Mouse (Mus musculus) hindbrain, embryonic 11.5 days (tissue): Measurements from ENCODE around the gene Napb. TPM values are rescaled to one million over a fixed set of nuclear protein-coding genes. Genes with fewer than 3 reads are reported as not detected.

ENCODE experiments used
- ATAC-seq: fragments of 200-750 bp; cut with Nextera tagmentation; 2 replicates; pipeline ENCODE4 v1.8.0; 2017; ENCODE audit warnings: mild to moderate bottlenecking, moderate TSS enrichment, moderate library complexity; ENCODE audit not compliant: low FRiP score
- DNase-seq: peaks from one replicate; pipeline ENCODE4 v3.0.0-alpha.2; 2015; ENCODE audit warnings: low spot score
- H3K27ac ChIP-seq: fragments of 300-500 bp; sonication (generic); 2 replicates; pipeline ENCODE4 v1.5.1; 2014; ENCODE audit warnings: mild to moderate bottlenecking, low read depth, low read length
- H3K27me3 ChIP-seq: fragments of 300-500 bp; sonication (generic); 2 replicates; pipeline ENCODE4 v1.6.1; 2014; ENCODE audit warnings: mild to moderate bottlenecking, low read length, moderate library complexity, mixed read lengths; ENCODE audit not compliant: control insufficient read depth, insufficient read depth
- H3K36me3 ChIP-seq: fragments of 300-500 bp; sonication (generic); 2 replicates; pipeline ENCODE4 v1.6.1; 2014; ENCODE audit warnings: mild to moderate bottlenecking, low read length, moderate library complexity, mixed read lengths; ENCODE audit not compliant: control insufficient read depth, insufficient read depth
- H3K4me1 ChIP-seq: fragments of 300-500 bp; sonication (generic); replicated peaks from 2 replicates; pipeline ENCODE4 v1.6.1; 2014; ENCODE audit warnings: low read length, mixed read lengths; ENCODE audit not compliant: control insufficient read depth, insufficient read depth
- H3K4me2 ChIP-seq: fragments of 300-500 bp; sonication (generic); replicated peaks from 2 replicates; pipeline ENCODE4 v1.6.1; 2014; ENCODE audit warnings: mild to moderate bottlenecking, low read depth, low read length
- H3K4me3 ChIP-seq: fragments of 300-500 bp; sonication (generic); 2 replicates; pipeline ENCODE4 v1.5.1; 2014; ENCODE audit warnings: low read depth, low read length
- H3K9ac ChIP-seq: fragments of 300-500 bp; sonication (generic); 2 replicates; pipeline ENCODE4 v1.6.1; 2014; ENCODE audit warnings: low read depth, low read length
- H3K9me3 ChIP-seq: fragments of 300-500 bp; sonication (generic); 2 replicates; pipeline ENCODE4 v1.6.1; 2016; ENCODE audit warnings: low read length; ENCODE audit not compliant: control insufficient read depth
- WGBS: fragments of 180-500 bp; shearing (Covaris S2); extraction: QIAGEN DNeasy Blood & Tissue Kit; methylation state at CpG from one replicate; pipeline ENCODE4 v1.1.7; 2014; 5-methylcytosine and 5-hydroxymethylcytosine counted together
- polyA plus RNA-seq: library from polyadenylated mRNA; unstranded; fragments of >200 nt; fragmentation: Nextera tagmentation; extraction: Ambion mirVana; gene quantifications from 2 replicates; pipeline ENCODE4 v1.2.1, GENCODE M21; 2014

The Napb gene
- polyA plus RNA-seq, 1 experiment from 2014 or later: 25.8 TPM

DNA sequence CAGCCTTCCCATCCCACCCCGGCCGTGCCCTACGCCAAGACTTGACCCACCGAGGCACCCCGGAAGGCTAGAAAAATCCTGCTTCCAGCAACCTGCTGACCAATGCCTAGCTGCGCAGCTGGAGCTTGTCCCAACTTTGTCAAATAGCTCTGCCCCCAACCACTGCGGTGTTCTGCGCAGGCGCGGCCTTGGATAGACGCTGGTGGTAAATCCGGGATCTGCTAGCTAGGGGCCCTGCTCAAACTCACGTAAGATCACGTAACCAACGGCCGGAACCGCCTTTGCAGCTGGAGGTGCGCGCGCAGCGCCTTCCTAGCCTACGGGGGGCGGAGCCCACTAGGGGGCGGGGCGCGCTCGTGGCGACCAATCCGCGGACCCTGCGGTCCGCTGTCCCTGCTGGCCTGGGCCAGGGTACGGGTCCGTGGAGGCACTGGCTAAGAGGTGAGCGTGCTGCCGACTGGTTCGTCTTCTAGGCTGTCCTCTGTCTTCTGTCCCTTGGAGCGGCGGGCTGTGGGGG, 51.4 kb downstream of the Napb start, which contains the start of gene Gzf1:
Gzf1 (plus strand) TSS at position 249 of the 517 bp plus-strand sequence.
- Histone ChIP-seq H3K4me2 (peak within 1 kb of the TSS; percentile 73), H3K4me3 (peak within 1 kb of the TSS; percentile 79), H3K9ac (peak within 1 kb of the TSS; percentile 74), H3K27ac (peak within 1 kb of the TSS; percentile 73), H3K36me3 (peaks cover 6% of the 10 kb centered on the region; the same call in 1 of the 2 replicates), H3K27me3 (no peaks in the 10 kb centered on the region), H3K4me1 (0 out of 2 replicates have a peak, but pooled peaks cover 4% of the 10 kb centered on the region), H3K9me3 (no peaks in the 10 kb centered on the region)
- DNase-seq (peak; percentile 100), ATAC-seq (peak; percentile 94)
- WGBS: under 1% methylated on average over 39 of the region's 39 CpGs

DNA sequence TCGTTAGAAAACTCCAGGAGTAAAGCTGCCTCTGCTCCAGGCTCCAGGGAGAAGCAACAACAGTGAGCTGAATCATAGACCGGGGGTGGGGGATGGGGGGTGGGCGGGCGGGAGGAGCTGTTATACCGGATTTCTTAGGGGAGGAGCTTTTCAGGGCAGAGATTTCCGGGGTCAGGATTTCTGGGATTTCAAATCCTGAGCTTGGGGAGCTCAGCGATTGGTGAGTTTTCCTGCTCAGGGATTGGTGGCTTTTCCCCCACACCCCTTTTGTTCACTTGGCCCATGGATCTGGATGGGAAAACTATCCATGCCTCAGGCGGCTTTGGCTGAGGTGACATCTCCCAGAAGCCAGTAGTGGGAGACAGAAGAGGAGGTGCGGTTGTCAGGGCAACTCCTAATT, 52.9 kb downstream of the Napb start:
- ATAC-seq: peak; percentile 34
- H3K4me2 ChIP-seq: peak overlapping the region; percentile 9; the same call in 1 of the 2 replicates
- H3K27ac ChIP-seq: peak overlapping the region; percentile 63

DNA sequence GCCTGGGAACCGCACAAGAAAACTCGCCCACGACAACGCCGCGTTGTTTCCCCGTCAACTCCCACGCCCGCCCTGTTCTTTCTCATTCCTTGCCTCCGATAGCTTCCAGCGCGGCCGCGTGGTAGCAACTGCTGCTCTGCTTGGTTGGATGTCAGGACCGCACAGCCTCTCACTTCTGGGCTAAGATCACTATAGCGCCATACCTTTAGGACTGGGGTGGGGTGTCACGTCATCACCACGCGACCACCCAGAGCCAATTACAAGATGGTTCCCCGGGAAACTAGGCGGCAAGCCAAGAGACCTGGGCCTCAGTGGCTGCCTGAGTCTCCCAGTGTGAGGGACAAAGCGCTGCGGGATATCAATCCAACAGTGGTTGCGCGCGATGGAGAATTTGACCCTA, 54.5 kb downstream of the Napb start:
- peak overlapping the region; percentile 49; the same call in 1 of the 2 replicates for H3K9ac ChIP-seq
- H3K4me3 ChIP-seq: peak overlapping the region; percentile 34
- H3K27me3 ChIP-seq: no peaks in the 10 kb centered on the region
- peak; percentile 87 for DNase-seq
- H3K36me3 ChIP-seq: 0 out of 2 replicates have a peak, but pooled peaks cover 4% of the 10 kb centered on the region
- H3K4me1 ChIP-seq: 0 out of 2 replicates have a peak, but pooled peaks cover 5% of the 10 kb centered on the region
- H3K4me2 ChIP-seq: peak overlapping the region; percentile 50
- ATAC-seq: peak; percentile 46
- peak overlapping the region; percentile 37 for H3K27ac ChIP-seq
- 4% methylated on average over 26 of the region's 26 CpGs for WGBS
- no peaks in the 10 kb centered on the region for H3K9me3 ChIP-seq

More for the DNA sequence above, 52.9 kb downstream of the Napb start:
- Histone ChIP-seq H3K9me3 (no peaks in the 10 kb centered on the region), H3K27me3 (no peaks in the 10 kb centered on the region), H3K36me3 (0 out of 2 replicates have a peak, but pooled peaks cover 4% of the 10 kb centered on the region), H3K4me3 (no peak overlapping the region), H3K4me1 (0 out of 2 replicates have a peak, but pooled peaks cover 4% of the 10 kb centered on the region), H3K9ac (no peak overlapping the region; the same call in 1 of the 2 replicates)
- peak; percentile 63 for DNase-seq
- WGBS: 1% methylated on average over 9 of the region's 9 CpGs

DNA sequence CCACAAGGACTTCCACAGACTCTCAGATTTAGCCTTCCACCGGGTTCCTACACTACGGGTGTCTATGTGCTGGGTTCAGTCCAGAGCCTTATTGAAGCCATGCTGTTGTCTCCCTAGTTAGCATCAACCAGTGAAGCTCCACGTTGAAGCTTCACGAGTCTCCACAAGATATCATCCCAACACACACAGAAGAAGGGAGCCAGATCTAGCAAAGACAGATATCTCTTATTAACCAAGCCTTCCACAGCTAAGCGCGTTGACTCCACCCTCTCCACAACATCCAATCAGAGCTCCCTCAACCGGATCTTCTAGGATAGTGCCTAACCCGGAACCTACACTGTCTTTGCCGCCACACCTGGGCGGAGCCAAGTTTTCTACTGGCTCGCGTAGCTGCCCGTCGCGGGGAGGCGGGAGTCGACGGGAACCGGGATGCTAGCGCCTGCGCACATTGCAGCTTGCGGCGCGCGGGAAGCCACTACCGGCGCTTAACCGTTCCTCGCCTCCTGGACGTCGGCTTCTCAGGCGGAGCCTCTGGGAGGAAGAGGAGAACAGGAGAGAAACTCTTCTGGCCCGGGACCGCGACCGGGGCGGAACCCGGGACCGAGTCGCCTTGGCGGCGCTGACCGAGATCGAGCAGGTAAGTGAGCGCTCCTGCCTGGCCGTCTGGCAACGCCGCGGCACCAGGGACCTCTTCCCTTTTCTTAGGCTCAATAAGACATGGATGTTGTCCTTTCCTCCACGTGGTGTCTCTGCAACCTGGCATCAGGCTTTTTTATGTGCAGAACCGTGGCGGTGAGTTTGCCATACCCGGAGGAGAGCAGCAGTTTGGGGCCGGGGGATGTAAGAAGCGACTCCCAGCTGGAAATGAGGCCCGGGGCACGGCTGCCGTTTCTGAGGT, 59.8 kb downstream of the Napb start, which contains the start of gene Nxt1:
Nxt1 (plus strand) TSS at position 403 of the 898 bp plus-strand sequence.
- DNase-seq (peak; percentile 99), ATAC-seq (peak; percentile 99)
- Histone ChIP-seq H3K4me1 (0 out of 2 replicates have a peak, but pooled peaks cover 2% of the 10 kb centered on the region), H3K4me2 (peak within 1 kb of the TSS; percentile 48), H3K36me3 (0 out of 2 replicates have a peak, but pooled peaks cover 4% of the 10 kb centered on the region), H3K27me3 (no peaks in the 10 kb centered on the region), H3K4me3 (peak within 1 kb of the TSS; percentile 78), H3K27ac (0 out of 2 replicates have a peak within 1 kb of the TSS, but pooled peaks have one; percentile 6), H3K9ac (peak within 1 kb of the TSS; percentile 80), H3K9me3 (no peaks in the 10 kb centered on the region)
- WGBS: 1% methylated on average over 58 of the region's 58 CpGs

DNA sequence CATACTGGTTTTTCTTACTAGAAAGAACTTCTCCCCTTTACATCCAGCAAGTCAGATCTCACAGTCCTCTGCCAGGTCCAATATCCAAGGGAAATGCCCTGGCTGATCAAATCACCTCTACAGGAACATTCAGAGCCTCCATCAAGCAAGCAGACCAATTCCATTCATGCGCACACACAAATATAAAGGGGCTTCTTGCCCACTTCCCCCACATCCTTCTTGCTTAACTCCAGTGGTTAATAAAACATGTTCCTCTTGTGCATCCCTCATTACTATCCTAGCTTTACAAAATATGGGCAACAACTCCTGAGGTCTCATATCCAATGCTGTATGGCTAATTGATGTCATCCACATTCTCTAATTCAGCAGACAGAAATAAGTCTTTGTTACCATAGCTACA, 68.8 kb downstream of the Napb start:
- H3K36me3 ChIP-seq: no peaks in the 10 kb centered on the region
- H3K4me1 ChIP-seq: no peaks in the 10 kb centered on the region
- no peak overlapping the region for H3K4me3 ChIP-seq
- ATAC-seq: no peak
- no peaks in the 10 kb centered on the region for H3K9me3 ChIP-seq
- no peak overlapping the region for H3K27ac ChIP-seq
- H3K4me2 ChIP-seq: no peak overlapping the region
- WGBS: 91% methylated on average over 1 of the region's 1 CpGs
- DNase-seq: no peak
- no peaks in the 10 kb centered on the region for H3K27me3 ChIP-seq
- no peak overlapping the region for H3K9ac ChIP-seq

DNA sequence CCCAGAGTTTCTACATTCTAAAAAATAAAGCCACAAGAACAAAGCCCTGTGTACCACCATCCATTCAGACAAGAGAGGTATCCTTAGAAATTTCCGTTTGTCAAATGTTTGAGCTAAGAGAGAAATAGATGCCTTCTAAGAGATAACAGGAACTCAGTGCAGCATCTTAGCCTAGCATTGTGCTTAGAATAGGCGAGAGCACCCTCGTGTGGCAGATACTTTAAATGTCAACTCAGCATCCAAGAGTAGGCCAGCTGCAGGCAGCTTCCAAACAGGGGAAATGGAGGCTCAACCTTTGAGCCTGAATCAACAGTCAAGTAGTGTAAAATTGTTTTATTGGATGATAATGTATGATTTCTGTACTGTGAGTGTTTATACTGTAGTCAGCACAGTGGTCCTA, 77.3 kb downstream of the Napb start:
- Histone ChIP-seq H3K27ac (no peak overlapping the region), H3K36me3 (no peaks in the 10 kb centered on the region), H3K9ac (no peak overlapping the region), H3K4me3 (no peak overlapping the region), H3K4me2 (no peak overlapping the region), H3K9me3 (no peaks in the 10 kb centered on the region), H3K4me1 (no peaks in the 10 kb centered on the region), H3K27me3 (no peaks in the 10 kb centered on the region)
- peak; percentile 70 for DNase-seq
- ATAC-seq: 0 out of 2 replicates have a peak, but pooled peaks have one; percentile 34
- 4% methylated on average over 3 of the region's 3 CpGs for WGBS

DNA sequence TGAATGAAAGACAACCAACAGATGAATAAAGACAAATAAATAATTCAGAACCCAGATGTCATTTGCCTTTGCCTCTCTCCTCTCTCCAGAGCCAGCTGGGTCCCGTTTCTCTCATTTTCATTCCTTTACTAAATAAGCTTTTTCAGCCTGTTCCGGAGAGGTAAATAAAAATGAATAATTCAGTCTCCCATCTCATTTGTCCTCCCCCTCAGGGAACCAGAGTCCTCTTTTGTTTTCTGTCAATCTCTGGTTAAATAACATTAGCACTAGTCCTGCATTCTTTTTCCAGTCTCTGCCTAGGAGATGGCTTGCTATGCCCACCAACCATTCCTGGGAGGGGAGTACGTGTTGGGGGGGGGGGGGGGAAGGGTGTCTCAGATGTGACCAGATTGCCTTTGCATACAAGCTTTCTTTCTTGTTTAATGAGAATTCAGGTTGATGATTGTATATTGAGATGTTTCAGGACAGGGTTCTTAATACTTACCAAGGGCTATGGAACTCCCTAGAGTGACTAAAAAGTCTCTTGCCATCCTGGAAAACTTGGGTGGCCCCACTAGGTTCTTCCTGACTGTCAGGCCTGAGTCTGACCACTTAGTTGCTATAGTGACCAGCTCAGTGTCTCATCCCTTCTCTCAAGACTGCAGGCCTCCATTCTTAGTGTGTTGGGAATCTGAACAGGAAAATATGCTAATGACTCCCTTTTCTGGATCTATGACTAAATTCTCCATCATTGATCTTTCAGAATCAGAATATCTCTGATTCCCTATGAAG, 81.5 kb downstream of the Napb start:
- Histone ChIP-seq H3K9ac (no peak overlapping the region), H3K9me3 (no peaks in the 10 kb centered on the region), H3K4me3 (no peak overlapping the region), H3K36me3 (no peaks in the 10 kb centered on the region), H3K27me3 (no peaks in the 10 kb centered on the region), H3K4me2 (no peak overlapping the region), H3K27ac (0 out of 2 replicates have a peak overlapping the region, but pooled peaks have one; percentile 8), H3K4me1 (no peaks in the 10 kb centered on the region)
- ATAC-seq (peak; percentile 87), DNase-seq (peak; percentile 37)
- WGBS: 12% methylated on average over 3 of the region's 3 CpGs

DNA sequence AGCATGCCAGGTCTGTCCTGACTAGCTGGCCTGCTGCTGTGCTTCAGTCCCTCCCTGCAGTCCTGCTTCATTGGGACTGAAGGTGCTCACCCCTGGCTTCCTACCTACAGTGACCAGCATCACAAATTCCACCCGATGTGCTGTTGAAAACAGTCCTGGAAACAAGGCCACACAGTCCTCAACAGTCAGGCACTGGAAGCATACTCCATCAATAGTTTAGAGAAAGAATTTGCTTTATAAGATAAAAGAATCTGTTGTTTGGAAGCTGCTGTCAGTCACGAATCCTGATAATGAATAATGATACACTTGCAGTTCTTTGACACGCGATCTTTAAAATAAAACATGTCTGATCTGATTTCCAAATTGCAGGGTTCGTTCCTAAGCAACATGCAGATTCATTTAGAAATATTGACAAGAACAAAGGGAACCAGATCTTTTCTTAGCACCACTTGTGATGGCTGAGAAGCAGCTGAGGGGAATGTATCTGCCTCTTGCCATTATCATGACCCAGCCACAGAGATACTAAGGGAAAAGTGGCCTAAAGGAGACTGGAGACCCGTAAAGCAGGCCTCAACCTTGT, 87.8 kb downstream of the Napb start:
- no peak for ATAC-seq

More for the DNA sequence above, 87.8 kb downstream of the Napb start:
- H3K36me3 ChIP-seq: no peaks in the 10 kb centered on the region
- H3K9me3 ChIP-seq: no peaks in the 10 kb centered on the region
- no peak for DNase-seq
- H3K4me1 ChIP-seq: no peaks in the 10 kb centered on the region
- no peaks in the 10 kb centered on the region for H3K27me3 ChIP-seq
- H3K27ac ChIP-seq: no peak overlapping the region
- H3K4me2 ChIP-seq: no peak overlapping the region
- no peak overlapping the region for H3K9ac ChIP-seq
- 80% methylated on average over 6 of the region's 6 CpGs for WGBS
- H3K4me3 ChIP-seq: no peak overlapping the region
